Mouse (Mus musculus) embryonic stem cell, embryonic (primary cell): ENCODE data around the gene Hyal3.

ENCODE experiments used
- CTCF ChIA-PET, 4 experiments: fragments of 300-600 bp in 2 of 4; fragments of 350-600 bp in 2 of 4; sonication (Branson Sonifier 250); formaldehyde crosslinking; loops; one replicate each; lab custom pipeline; 2022; ENCODE audit warnings: inconsistent platforms in 2 of 4; lab: Charles Lee
- POLR2A ChIA-PET, 4 experiments: fragments of 300-600 bp in 2 of 4; fragments of 350-600 bp in 2 of 4; sonication (Branson Sonifier 250); formaldehyde crosslinking; loops; one replicate each; lab custom pipeline; 2022; ENCODE audit warnings: antibody characterized with exemption in 4 of 4, inconsistent platforms in 1 of 4; lab: Charles Lee

Hyal3 gene

DNA sequence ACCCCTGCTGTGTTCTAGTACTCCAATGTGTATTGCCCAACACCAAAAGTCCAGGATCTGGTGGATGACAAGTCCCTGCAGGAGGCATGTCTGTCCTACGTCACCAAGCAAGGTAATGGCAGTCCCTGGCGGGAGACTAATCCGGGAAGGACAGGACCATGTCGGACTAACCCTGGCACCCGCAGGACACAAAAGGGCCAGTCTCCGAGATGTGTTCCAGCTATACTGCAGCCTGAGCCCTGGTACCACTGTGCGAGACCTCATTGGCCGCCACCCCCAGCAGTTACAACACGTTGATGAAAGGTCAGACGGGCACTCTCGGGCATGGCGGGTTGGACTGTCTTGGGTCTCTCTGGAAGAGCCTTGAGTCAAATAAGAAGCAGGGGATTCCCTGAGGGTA lies 35.9 kb upstream of the Hyal3 start:
- ChIA-PET CTCF (interaction anchor here in 2 of 4 experiments (0.7 to 2.0 kb wide), 7 partner anchors 10 to 207 kb away, joined by 3 to 4 read pairs (median 4); no protein-coding TSS in a partner anchor), POLR2A (interaction anchor here in 3 of 4 experiments (1.0 to 9.0 kb wide), 6 partner anchors 9 to 62 kb away, joined by 3 to 77 read pairs (median 4); partner anchors contain the start of genes Rassf1 (in 1 of the 3) and Tmem115 (in 1 of the 3))

DNA sequence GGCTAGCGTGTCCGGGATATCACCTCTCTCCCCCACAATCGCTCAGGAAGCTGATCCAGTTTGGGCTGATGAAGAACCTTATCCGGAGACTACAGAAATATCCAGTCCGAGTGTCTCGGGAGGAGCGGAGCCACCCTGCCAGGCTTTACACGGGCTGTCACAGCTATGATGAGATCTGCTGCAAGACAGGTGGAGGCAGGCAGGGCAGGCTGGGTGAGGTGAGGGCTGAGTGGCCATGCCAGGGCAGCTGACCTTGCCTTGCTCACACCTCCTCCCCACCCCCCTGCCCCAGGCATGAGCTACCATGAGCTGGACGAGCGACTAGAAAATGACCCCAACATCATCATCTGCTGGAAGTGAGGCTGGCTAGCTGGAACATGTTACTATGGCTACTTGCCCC lies 35.4 kb upstream of the Hyal3 start:
- ChIA-PET POLR2A (interaction anchor here in 2 of 4 experiments (1.0 to 9.0 kb wide), 4 partner anchors 10 to 62 kb away, joined by 3 to 62 read pairs (median 4); partner anchors contain the start of gene Tmem115 (in 1 of the 2)), CTCF (interaction anchor here in 2 of 4 experiments (0.6 to 2.0 kb wide), 8 partner anchors 9 to 206 kb away, joined by 3 to 4 read pairs (median 4); no protein-coding TSS in a partner anchor)

DNA sequence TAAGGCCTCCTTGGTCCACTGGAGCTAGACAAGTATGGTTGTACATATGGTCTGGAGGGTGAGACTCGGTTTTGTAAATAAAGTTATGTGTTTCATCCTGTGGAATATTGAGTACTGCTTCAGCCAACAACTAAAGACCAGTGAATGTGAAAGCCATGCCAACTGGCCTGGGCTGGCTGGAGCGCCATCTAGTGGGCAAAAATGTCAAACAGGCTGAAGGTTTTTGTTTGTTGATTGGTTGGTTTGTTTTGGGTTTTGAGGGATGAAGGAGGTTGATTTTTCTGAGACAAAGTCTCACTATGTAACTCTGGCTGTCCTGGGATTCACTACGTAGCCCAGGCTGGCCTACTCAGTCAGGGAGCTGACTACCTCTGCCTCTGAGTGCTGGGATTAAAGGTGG lies 35.0 kb upstream of the Hyal3 start:
- ChIA-PET CTCF (interaction anchor here in 2 of 4 experiments (0.6 to 2.0 kb wide), 7 partner anchors 9 to 206 kb away, joined by 3 to 4 read pairs (median 4); no protein-coding TSS in a partner anchor), POLR2A (interaction anchor here in 2 of 4 experiments (0.7 to 9.0 kb wide), 7 partner anchors 10 to 146 kb away, joined by 3 to 62 read pairs (median 4); partner anchors contain the start of genes Cacna2d2 (in 1 of the 2) and Tmem115 (in 1 of the 2))

DNA sequence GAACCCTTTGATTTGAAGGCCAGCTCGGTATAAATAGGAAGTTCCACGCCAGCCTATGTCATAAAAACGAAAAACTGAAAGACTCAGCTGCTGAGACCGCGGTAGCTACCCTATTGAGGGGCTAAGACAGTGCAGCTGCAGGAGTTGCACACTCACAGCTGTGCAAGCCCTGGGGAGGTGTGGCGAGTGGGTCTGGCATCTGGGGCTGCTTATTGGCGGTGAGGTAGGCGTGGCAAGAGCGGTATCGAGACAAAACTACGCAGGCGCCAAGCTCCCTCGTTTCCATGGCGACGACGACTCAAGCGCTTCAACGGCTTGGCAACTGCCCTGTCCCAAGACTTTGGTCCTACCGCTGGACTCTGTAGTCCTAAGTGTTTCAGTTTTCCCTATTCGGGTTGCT lies 33.6 kb upstream of the Hyal3 start, which contains the start of gene Zmynd10:
Gene Zmynd10, plus strand, starts transcription at position 273 of the 400 bp plus-strand sequence.
- POLR2A ChIA-PET = interaction anchor here in 3 of 4 experiments (0.5 to 9.0 kb wide), 31 partner anchors 8 to 1220 kb away, joined by 3 to 62 read pairs (median 4); partner anchors contain the start of genes Ifrd2 (in 3 of the 3), Hyal3 (in 2 of the 3), Tmem115 (in 2 of the 3) and Cacna2d2 (in 1 of the 3)
- CTCF ChIA-PET = interaction anchor here in 3 of 4 experiments (0.5 to 1.9 kb wide), 19 partner anchors 12 to 904 kb away, joined by 3 to 13 read pairs (median 3); partner anchors contain the start of genes Gnai2 (in 1 of the 3), Tmem115 (in 1 of the 3) and Tusc2 (in 1 of the 3)

GRCm38 (mm10) chr9:107547957-107548356 lies 32.7 kb upstream of the Hyal3 start:
- ChIA-PET CTCF (interaction anchor here in 2 of 4 experiments (0.8 to 1.9 kb wide), 6 partner anchors 13 to 174 kb away, joined by 3 to 6 read pairs (median 3); partner anchors contain the start of gene Tusc2 (in 1 of the 2)), POLR2A (interaction anchor here in 3 of 4 experiments (0.8 to 8.8 kb wide), 11 partner anchors 14 to 325 kb away, joined by 3 to 92 read pairs (median 5); partner anchors contain the start of genes Gnai2 (in 1 of the 3), Hyal2 (in 1 of the 3), Hyal3 (in 1 of the 3) and Ifrd2 (in 1 of the 3))

- ChIA-PET POLR2A (interaction anchor here in 2 of 4 experiments (0.9 to 8.8 kb wide), 9 partner anchors 15 to 81 kb away, joined by 3 to 92 read pairs (median 7); partner anchors contain the start of genes Hyal3 (in 2 of the 2), Hyal1 (in 1 of the 2), Hyal2 (in 1 of the 2) and Tmem115 (in 1 of the 2)), CTCF (no interaction called here)
Observed at GRCm38 (mm10) chr9:107548820-107549219, 31.8 kb upstream of the Hyal3 start.

- POLR2A ChIA-PET = interaction anchor here in 3 of 4 experiments (0.9 to 8.8 kb wide), 15 partner anchors 8 to 657 kb away, joined by 3 to 129 read pairs (median 8); partner anchors contain the start of genes Cyb561d2 (in 2 of the 3), Hyal2 (in 2 of the 3), Nprl2 (in 2 of the 3) and Tmem115 (in 2 of the 3)
Observed at GRCm38 (mm10) chr9:107549297-107550074, 31.1 kb upstream of the Hyal3 start.

DNA sequence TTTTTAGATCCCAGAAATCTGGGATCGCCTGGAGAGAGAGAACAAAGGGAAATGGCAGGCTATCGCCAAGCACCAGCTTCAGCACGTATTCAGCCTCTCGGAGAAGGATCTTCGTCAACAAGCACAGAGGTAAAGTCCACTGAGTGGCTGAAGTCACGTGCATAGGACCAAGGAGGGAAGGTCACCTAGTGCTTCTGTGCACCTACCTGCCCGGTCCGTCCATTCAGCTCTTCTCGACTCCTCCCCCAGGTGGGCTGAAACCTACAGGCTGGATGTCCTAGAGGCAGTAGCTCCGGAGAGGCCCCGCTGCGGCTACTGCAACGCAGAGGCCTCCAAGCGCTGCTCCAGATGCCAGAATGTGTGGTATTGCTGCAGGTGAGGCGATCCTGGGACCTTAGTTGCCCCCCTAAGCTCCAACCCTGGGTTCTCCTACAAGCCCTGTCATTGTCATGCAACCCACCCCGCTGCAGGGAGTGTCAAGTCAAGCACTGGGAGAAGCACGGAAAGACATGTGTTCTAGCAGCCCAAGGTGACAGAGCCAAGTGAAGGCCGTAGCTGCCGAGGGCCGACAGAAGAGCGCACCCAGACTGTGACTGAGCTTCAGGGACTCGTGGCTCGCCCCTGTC lies 30.0 kb upstream of the Hyal3 start:
- POLR2A ChIA-PET = interaction anchor here in 3 of 4 experiments (0.7 to 8.8 kb wide), 24 partner anchors 8 to 658 kb away, joined by 3 to 129 read pairs (median 4); partner anchors contain the start of genes Cyb561d2 (in 3 of the 3), Hyal1 (in 3 of the 3), Nprl2 (in 3 of the 3) and Tusc2 (in 3 of the 3)
- CTCF ChIA-PET = interaction anchor here in 3 of 4 experiments (0.6 to 1.9 kb wide), 12 partner anchors 9 to 176 kb away, joined by 3 to 6 read pairs (median 3); partner anchors contain the start of genes Cyb561d2 (in 1 of the 3), Hyal1 (in 1 of the 3), Nprl2 (in 1 of the 3) and Tmem115 (in 1 of the 3)

More at GRCm38 (mm10) chr9:107549297-107550074, 31.1 kb upstream of the Hyal3 start:
- CTCF ChIA-PET = interaction anchor here in 2 of 4 experiments (1.5 to 1.8 kb wide), 2 partner anchors 8 to 175 kb away, joined by 4 to 6 read pairs; partner anchors contain the start of genes Cyb561d2 (in 1 of the 2) and Nprl2 (in 1 of the 2)

DNA sequence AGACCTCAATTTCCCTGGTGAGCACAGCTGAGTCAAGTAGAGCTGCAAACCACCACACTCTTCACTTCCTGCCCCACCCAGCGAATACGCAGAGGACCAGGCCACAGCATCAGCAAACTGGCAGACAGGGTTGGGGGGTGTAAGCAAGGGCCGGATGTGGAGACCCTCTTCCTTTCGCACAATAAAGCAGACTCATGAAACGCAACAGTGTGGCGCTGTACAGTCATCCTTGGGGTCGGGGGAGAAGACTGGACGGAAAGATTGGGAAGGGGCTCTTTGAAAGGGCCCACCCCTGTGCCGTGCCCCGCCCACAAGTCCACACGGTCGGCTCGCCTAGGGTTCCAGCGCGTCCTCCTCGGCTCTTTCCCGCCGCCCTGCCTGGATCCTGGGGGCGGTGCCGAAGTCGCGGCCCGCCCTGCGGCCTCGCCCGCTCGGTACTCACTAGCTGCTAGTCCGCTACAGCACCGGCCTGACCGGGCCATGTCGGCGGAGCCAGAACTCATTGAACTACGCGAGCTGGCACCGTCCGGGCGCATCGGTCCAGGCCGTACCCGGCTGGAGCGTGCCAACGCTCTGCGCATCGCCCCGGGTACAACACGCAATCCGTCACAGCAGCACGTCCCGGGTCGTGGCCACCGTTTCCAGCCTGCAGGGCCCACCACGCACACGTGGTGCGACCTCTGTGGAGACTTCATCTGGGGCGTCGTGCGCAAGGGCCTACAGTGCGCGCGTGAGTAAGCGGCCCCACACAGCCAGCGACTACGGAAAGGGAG lies 29.3 kb upstream of the Hyal3 start, which contains the start of gene Rassf1:
Gene Rassf1, plus strand, starts transcription at position 439 of the 773 bp plus-strand sequence.
- CTCF ChIA-PET = interaction anchor here in 3 of 4 experiments (0.6 to 1.9 kb wide), 11 partner anchors 10 to 177 kb away, joined by 3 to 6 read pairs (median 3); partner anchors contain the start of genes Cyb561d2 (in 1 of the 3), Hyal1 (in 1 of the 3), Nprl2 (in 1 of the 3) and Tmem115 (in 1 of the 3)
- POLR2A ChIA-PET = interaction anchor here in 3 of 4 experiments (0.7 to 8.8 kb wide), 24 partner anchors 8 to 79 kb away, joined by 3 to 129 read pairs (median 4); partner anchors contain the start of genes Cyb561d2 (in 3 of the 3), Hyal1 (in 3 of the 3), Nprl2 (in 3 of the 3) and Tusc2 (in 3 of the 3)

GRCm38 (mm10) chr9:107551890-107552355 lies 28.7 kb upstream of the Hyal3 start:
- ChIA-PET POLR2A (interaction anchor here in 2 of 4 experiments (0.9 to 8.8 kb wide), 11 partner anchors 10 to 79 kb away, joined by 3 to 129 read pairs (median 8); partner anchors contain the start of genes Cyb561d2 (in 2 of the 2), Hyal1 (in 2 of the 2), Hyal2 (in 2 of the 2) and Nprl2 (in 2 of the 2)), CTCF (interaction anchor here in 2 of 4 experiments (1.1 to 1.9 kb wide), 2 partner anchors 17 to 61 kb away, joined by 3 to 5 read pairs; no protein-coding TSS in a partner anchor)

DNA sequence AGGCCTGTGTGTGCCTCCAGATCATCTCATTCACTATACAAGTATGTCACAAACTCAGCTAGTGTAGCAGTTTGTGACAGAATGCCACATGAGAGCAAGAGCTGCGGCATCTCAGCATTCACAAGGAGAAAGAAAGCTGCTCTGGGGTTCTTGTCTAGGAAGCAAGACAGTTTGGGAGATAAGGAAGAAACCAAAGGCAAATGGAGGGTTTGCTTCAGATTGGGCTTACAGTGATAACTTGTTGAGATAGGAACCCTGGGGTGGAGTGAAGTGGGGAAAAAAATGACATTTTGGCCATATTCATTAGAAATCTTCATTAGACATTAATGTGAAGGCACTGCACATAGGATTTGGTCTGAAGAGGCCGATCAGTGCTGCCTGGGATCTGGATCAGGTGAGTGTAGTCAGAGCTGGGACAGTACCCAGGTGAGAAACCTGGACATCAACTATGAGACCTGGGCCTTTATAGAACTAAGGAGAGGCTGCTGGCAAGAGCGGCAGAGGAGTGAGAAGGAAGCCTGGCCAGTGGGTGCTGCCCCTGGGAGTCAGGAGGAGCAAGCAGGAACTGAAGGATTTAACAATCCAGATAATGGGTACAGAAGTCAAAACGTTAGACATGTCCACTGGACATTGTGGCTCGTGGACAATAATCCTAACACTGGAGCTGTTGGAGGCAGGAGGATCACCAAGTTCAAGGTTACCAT lies 27.8 kb upstream of the Hyal3 start:
- POLR2A ChIA-PET = interaction anchor here in 3 of 4 experiments (1.0 to 8.8 kb wide), 12 partner anchors 10 to 78 kb away, joined by 3 to 129 read pairs (median 18); partner anchors contain the start of genes Cyb561d2 (in 3 of the 3), Nprl2 (in 3 of the 3), Hyal1 (in 2 of the 3) and Hyal2 (in 2 of the 3)

GRCm38 (mm10) chr9:107553541-107554318 lies 26.9 kb upstream of the Hyal3 start:
- ChIA-PET POLR2A (interaction anchor here (0.6 to 8.8 kb wide), 45 partner anchors 9 to 752 kb away, joined by 3 to 129 read pairs (median 6); partner anchors contain the start of genes Tusc2 (in 4 of the 4), Cyb561d2 (in 3 of the 4), Hyal1 (in 3 of the 4) and Hyal2 (in 3 of the 4)), CTCF (interaction anchor here in 3 of 4 experiments (0.7 to 1.8 kb wide), 18 partner anchors 8 to 500 kb away, joined by 3 to 14 read pairs (median 3); partner anchors contain the start of genes Tusc2 (in 2 of the 3), Amigo3 (in 1 of the 3), Cyb561d2 (in 1 of the 3) and Hyal1 (in 1 of the 3))

More for the DNA sequence above, 27.8 kb upstream of the Hyal3 start:
- CTCF ChIA-PET = interaction anchor here in 1 of 4 experiments (1.4 kb wide), 1 partner anchor 10 kb away, joined by 7 read pairs; the partner anchor contains the start of gene Tusc2

- POLR2A ChIA-PET = interaction anchor here (0.6 to 8.8 kb wide), 56 partner anchors 9 to 756 kb away, joined by 3 to 129 read pairs (median 5); partner anchors contain the start of genes Tusc2 (in 4 of the 4), Cyb561d2 (in 3 of the 4), Hyal1 (in 3 of the 4) and Hyal2 (in 3 of the 4)
- CTCF ChIA-PET = interaction anchor here in 3 of 4 experiments (0.5 to 1.8 kb wide), 21 partner anchors 9 to 1736 kb away, joined by 3 to 14 read pairs (median 3); partner anchors contain the start of genes Tusc2 (in 2 of the 3), Amigo3 (in 1 of the 3), Cyb561d2 (in 1 of the 3) and Hyal1 (in 1 of the 3)
Observed at GRCm38 (mm10) chr9:107554319-107554825, 26.2 kb upstream of the Hyal3 start.
